In the genomic region with DNA sequence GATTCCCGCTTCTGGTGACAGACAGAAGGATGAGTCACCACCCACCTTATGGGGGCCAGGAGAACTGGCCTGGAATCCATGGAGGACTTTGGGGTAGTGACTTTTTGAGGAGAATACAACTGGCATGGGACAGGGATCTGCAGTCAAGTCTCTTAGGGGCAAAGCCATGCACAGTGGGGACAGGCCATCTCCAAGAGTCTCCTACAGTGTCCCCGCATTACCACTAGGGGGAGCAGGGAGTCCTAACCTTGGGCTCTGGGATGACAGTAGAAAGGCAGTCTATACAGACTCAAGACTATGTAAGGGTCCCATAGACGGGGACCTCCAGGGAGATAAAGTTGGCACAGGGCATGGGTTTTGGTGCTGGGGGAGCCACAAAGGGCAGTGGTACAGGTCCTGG, we compare ENCODE assay signal across 8 mouse cellular contexts. TPM values are rescaled to one million over a fixed set of nuclear protein-coding genes. Genes with fewer than 3 reads are reported as not detected.
DNase-seq lines count a peak whose midpoint lies in the region; ATAC-seq lines count a peak whose summit lies in the region.

No protein-coding gene starts in this region.

- no peak overlapping the region for H3K27ac ChIP-seq in heart, embryonic 11.5 days (ENCODE audit: low read depth, low read length)
- no peak overlapping the region for H3K27ac ChIP-seq in forebrain, embryonic 13.5 days
- H3K27ac ChIP-seq in hindbrain, embryonic 10.5 days = no peak overlapping the region

- no peak overlapping the region for H3K4me3 ChIP-seq in heart, embryonic 11.5 days (ENCODE audit: low read depth, low read length)
- no peak overlapping the region for H3K4me3 ChIP-seq in forebrain, embryonic 13.5 days
- no peak overlapping the region for H3K4me3 ChIP-seq in hindbrain, embryonic 10.5 days

- H3K9ac ChIP-seq in heart, embryonic 11.5 days (ENCODE audit: low read depth, low read length) = no peak overlapping the region
- no peak overlapping the region for H3K9ac ChIP-seq in forebrain, embryonic 13.5 days

- ATAC-seq in heart, embryonic 11.5 days (replicated peaks; ENCODE audit: insufficient number of reproducible peaks, low FRiP score, low TSS enrichment) = no peak
- ATAC-seq in forebrain, embryonic 13.5 days = peak; percentile 87

- peaks cover 26% of the 10 kb centered on the region for H3K4me1 ChIP-seq in heart, embryonic 11.5 days (ENCODE audit: control insufficient read depth, insufficient read depth, low read length)
- peaks cover 12% of the 10 kb centered on the region for H3K4me1 ChIP-seq in forebrain, embryonic 13.5 days
- H3K4me1 ChIP-seq in hindbrain, embryonic 10.5 days (replicated peaks) = peaks cover 34% of the 10 kb centered on the region

- H3K36me3 ChIP-seq in heart, embryonic 11.5 days (ENCODE audit: control insufficient read depth, insufficient read depth, low read length) = no peaks in the 10 kb centered on the region
- no peaks in the 10 kb centered on the region for H3K36me3 ChIP-seq in forebrain, embryonic 13.5 days (ENCODE audit: poor library complexity, severe bottlenecking)
- H3K36me3 ChIP-seq in hindbrain, embryonic 10.5 days = no peaks in the 10 kb centered on the region

- peak; percentile 93 for DNase-seq in heart, adult 11 months
- DNase-seq in c-Kit-positive CD71-positive TER-119-positive erythroid progenitor cells, embryonic 14.5 days (ENCODE audit: low spot score) = peak; percentile 68
- peak; percentile 72 for DNase-seq in hindbrain, embryonic 10.5 days (ENCODE audit: low spot score)
- DNase-seq in layer of hippocampus, adult 9-10 months (ENCODE audit: low spot score) = peak; percentile 41
- DNase-seq in lung, postnatal 4 days = peak; percentile 43 to 75
- DNase-seq in right cerebral cortex, postnatal 14 days = peak; percentile 42

- H3K27me3 ChIP-seq in heart, embryonic 11.5 days (ENCODE audit: control insufficient read depth, insufficient read depth, low read length) = peaks cover 45% of the 10 kb centered on the region
- peaks cover 49% of the 10 kb centered on the region for H3K27me3 ChIP-seq in forebrain, embryonic 13.5 days
- peaks cover 52% of the 10 kb centered on the region for H3K27me3 ChIP-seq in hindbrain, embryonic 10.5 days (ENCODE audit: insufficient read depth, poor library complexity, severe bottlenecking)

- H3K9me3 ChIP-seq in heart, embryonic 11.5 days (replicated peaks; ENCODE audit: control insufficient read depth, low read length) = no peaks in the 10 kb centered on the region
- H3K9me3 ChIP-seq in forebrain, embryonic 13.5 days (replicated peaks) = no peaks in the 10 kb centered on the region
- no peaks in the 10 kb centered on the region for H3K9me3 ChIP-seq in hindbrain, embryonic 10.5 days

- no peak overlapping the region for H3K4me2 ChIP-seq in heart, embryonic 11.5 days
- H3K4me2 ChIP-seq in forebrain, embryonic 13.5 days = no peak overlapping the region

- 28% methylated on average over 3 of the region's 3 CpGs for WGBS in heart, embryonic 11.5 days (ENCODE audit: insufficient replicate concordance)
- 32% methylated on average over 3 of the region's 3 CpGs for WGBS in forebrain, embryonic 13.5 days
- 41% methylated on average over 3 of the region's 3 CpGs for WGBS in hindbrain, embryonic 10.5 days

RNA-seq across cellular contexts. Expression of gene Klhl30, which starts 3.9 kb away (rescaled TPM):
- 45.8 and 49.7 TPM in 2 replicates for polyA plus RNA-seq in heart, embryonic 11.5 days (2014; fragmentation: Nextera tagmentation; extraction: Ambion mirVana)
- 0.05 TPM in 1 of 2 replicates, not detected in the other for polyA plus RNA-seq in forebrain, embryonic 13.5 days (2015; fragmentation: Nextera tagmentation; extraction: Ambion mirVana)
- 0.35 and 0.47 TPM in 2 replicates for polyA plus RNA-seq in hindbrain, embryonic 10.5 days (2016; fragmentation: Nextera tagmentation; extraction: Ambion mirVana)

RNA-seq across cellular contexts. Expression of gene Erfe, which starts 19.3 kb away (rescaled TPM):
- polyA plus RNA-seq in heart, embryonic 11.5 days (2014; fragmentation: Nextera tagmentation; extraction: Ambion mirVana) = 0.90 and 2.4 TPM in 2 replicates
- 0.54 and 0.67 TPM in 2 replicates for polyA plus RNA-seq in forebrain, embryonic 13.5 days (2015; fragmentation: Nextera tagmentation; extraction: Ambion mirVana)
- polyA plus RNA-seq in hindbrain, embryonic 10.5 days (2016; fragmentation: Nextera tagmentation; extraction: Ambion mirVana) = 0.85 and 1.7 TPM in 2 replicates

RNA-seq across cellular contexts. Expression of gene Espnl, which starts 25.0 kb away (rescaled TPM):
- polyA plus RNA-seq in heart, embryonic 11.5 days (2014; fragmentation: Nextera tagmentation; extraction: Ambion mirVana) = 0.06 and 0.17 TPM in 2 replicates
- polyA plus RNA-seq in forebrain, embryonic 13.5 days (2015; fragmentation: Nextera tagmentation; extraction: Ambion mirVana) = 0.05 TPM in 1 of 2 replicates, not detected in the other
- polyA plus RNA-seq in hindbrain, embryonic 10.5 days (2016; fragmentation: Nextera tagmentation; extraction: Ambion mirVana) = 0.05 TPM in 1 of 2 replicates, not detected in the other

RNA-seq across cellular contexts. Expression of gene Scly, which starts 48.8 kb away (rescaled TPM):
- 12.6 and 18.2 TPM in 2 replicates for polyA plus RNA-seq in heart, embryonic 11.5 days (2014; fragmentation: Nextera tagmentation; extraction: Ambion mirVana)
- 10.0 and 10.9 TPM in 2 replicates for polyA plus RNA-seq in forebrain, embryonic 13.5 days (2015; fragmentation: Nextera tagmentation; extraction: Ambion mirVana)
- 17.9 and 19.1 TPM in 2 replicates for polyA plus RNA-seq in hindbrain, embryonic 10.5 days (2016; fragmentation: Nextera tagmentation; extraction: Ambion mirVana)

RNA-seq across cellular contexts. Expression of gene Ilkap, which starts 51.7 kb away (rescaled TPM):
- polyA plus RNA-seq in heart, embryonic 11.5 days (2014; fragmentation: Nextera tagmentation; extraction: Ambion mirVana) = 110 and 122 TPM in 2 replicates
- 162 and 181 TPM in 2 replicates for polyA plus RNA-seq in forebrain, embryonic 13.5 days (2015; fragmentation: Nextera tagmentation; extraction: Ambion mirVana)
- polyA plus RNA-seq in hindbrain, embryonic 10.5 days (2016; fragmentation: Nextera tagmentation; extraction: Ambion mirVana) = 165 and 173 TPM in 2 replicates

Comparison
In these comparisons a context has a peak if more than half of its experiments do, and no peak if none do; other contexts are left out.
1. DNase-seq: peak in every context shown above with its lines; median percentile 93 in heart, adult 11 months; 72 in hindbrain, embryonic 10.5 days; 68 in c-Kit-positive CD71-positive TER-119-positive erythroid progenitor cells, embryonic 14.5 days; 59 in lung, postnatal 4 days; 42 in right cerebral cortex, postnatal 14 days; 41 in layer of hippocampus, adult 9-10 months.
2. RNA of gene Klhl30, which starts 3.9 kb away (polyA plus RNA-seq): 45.8 to 49.7 TPM in heart, embryonic 11.5 days; 0.35 to 0.47 TPM in hindbrain, embryonic 10.5 days and 0.05 TPM in forebrain, embryonic 13.5 days; every median in the first group is over 10 times any median in the second.